Mouse (Mus musculus) embryonic facial prominence, embryonic 12.5 days (tissue): ENCODE measurements at regions not wholly inside any gene's neighbourhood (a gene's known extent, or its start where the extent isn't known, plus 50 kb on each side); places are given as distances from the start of the nearest gene placed in this dataset.

ENCODE experiments used
- ATAC-seq: fragments of 200-750 bp; cut with Nextera tagmentation; 2 replicates; pipeline ENCODE4 v1.8.0; 2017; ENCODE audit not compliant: insufficient number of reproducible peaks, insufficient read depth, low FRiP score, low TSS enrichment
- H3K27ac ChIP-seq: fragments of 300-500 bp; sonication (generic); 2 replicates; pipeline ENCODE4 v1.5.1; 2016; ENCODE audit warnings: mild to moderate bottlenecking
- H3K27me3 ChIP-seq: fragments of 300-500 bp; sonication (generic); 2 replicates; pipeline ENCODE4 v1.6.1; 2016; ENCODE audit warnings: mild to moderate bottlenecking, moderate library complexity
- H3K36me3 ChIP-seq: fragments of 300-500 bp; sonication (generic); 2 replicates; pipeline ENCODE4 v1.6.1; 2016; ENCODE audit warnings: mild to moderate bottlenecking
- H3K4me1 ChIP-seq: fragments of 300-500 bp; sonication (generic); 2 replicates; pipeline ENCODE4 v1.6.1; 2016
- H3K4me2 ChIP-seq: fragments of 300-500 bp; sonication (generic); replicated peaks from 2 replicates; pipeline ENCODE4 v1.6.1; 2016; ENCODE audit warnings: mild to moderate bottlenecking, moderate library complexity
- H3K4me3 ChIP-seq: fragments of 300-500 bp; sonication (generic); 2 replicates; pipeline ENCODE4 v1.5.1; 2016; ENCODE audit warnings: mild to moderate bottlenecking
- H3K9ac ChIP-seq: fragments of 300-500 bp; sonication (generic); 2 replicates; pipeline ENCODE4 v1.6.1; 2016; ENCODE audit warnings: mild to moderate bottlenecking, moderate library complexity
- H3K9me3 ChIP-seq: fragments of 300-500 bp; sonication (generic); 2 replicates; pipeline ENCODE4 v1.6.1; 2016; ENCODE audit warnings: mild to moderate bottlenecking, moderate library complexity
- WGBS: fragments of 180-500 bp; shearing (Covaris S2); methylation state at CpG from one replicate; pipeline ENCODE4 v1.1.7; 2016; 5-methylcytosine and 5-hydroxymethylcytosine counted together

GRCm38 (mm10) chr17:54821059-54821458 is 522.2 kb upstream of the Slc5a7 start:
- no peaks in the 10 kb centered on the region for H3K9me3 ChIP-seq
- ATAC-seq, result no peak
- WGBS, result 87% methylated on average over 5 of the region's 5 CpGs
- no peaks in the 10 kb centered on the region for H3K27me3 ChIP-seq
- H3K36me3 ChIP-seq, result no peaks in the 10 kb centered on the region
- H3K4me3 ChIP-seq, result no peak overlapping the region
- no peaks in the 10 kb centered on the region for H3K4me1 ChIP-seq
- no peak overlapping the region for H3K4me2 ChIP-seq
- no peak overlapping the region for H3K27ac ChIP-seq
- H3K9ac ChIP-seq, result no peak overlapping the region

- H3K36me3 ChIP-seq, result no peaks in the 10 kb centered on the region
- no peak for ATAC-seq
- no peak overlapping the region for H3K27ac ChIP-seq
- WGBS, result 45% methylated on average over 1 of the region's 1 CpGs
- H3K4me1 ChIP-seq, result no peaks in the 10 kb centered on the region
- H3K4me3 ChIP-seq, result no peak overlapping the region
- no peak overlapping the region for H3K9ac ChIP-seq
- no peak overlapping the region for H3K4me2 ChIP-seq
- H3K9me3 ChIP-seq, result no peaks in the 10 kb centered on the region
- H3K27me3 ChIP-seq, result no peaks in the 10 kb centered on the region
Observed at GRCm38 (mm10) chr17:54853631-54854030, 554.8 kb upstream of the Slc5a7 start.

- no peaks in the 10 kb centered on the region for H3K9me3 ChIP-seq
- H3K9ac ChIP-seq, result no peak overlapping the region
- no peak overlapping the region for H3K4me2 ChIP-seq
- 0 out of 2 replicates have a peak overlapping the region, but pooled peaks have one; percentile 30 for H3K27ac ChIP-seq
- ATAC-seq, result 0 out of 2 replicates have a peak, but pooled peaks have one; percentile 41
- H3K36me3 ChIP-seq, result no peaks in the 10 kb centered on the region
- no peaks in the 10 kb centered on the region for H3K27me3 ChIP-seq
- WGBS, result 22% methylated on average over 4 of the region's 4 CpGs
- no peaks in the 10 kb centered on the region for H3K4me1 ChIP-seq
- H3K4me3 ChIP-seq, result no peak overlapping the region
Observed at GRCm38 (mm10) chr17:54896198-54896597, 549.0 kb upstream of the St6gal2 start.

GRCm38 (mm10) chr17:54929181-54929715 is 515.9 kb upstream of the St6gal2 start:
- no peak overlapping the region for H3K4me3 ChIP-seq
- no peaks in the 10 kb centered on the region for H3K27me3 ChIP-seq
- H3K9ac ChIP-seq, result no peak overlapping the region
- H3K36me3 ChIP-seq, result no peaks in the 10 kb centered on the region
- no peaks in the 10 kb centered on the region for H3K4me1 ChIP-seq
- ATAC-seq, result no peak
- 66% methylated on average over 3 of the region's 3 CpGs for WGBS
- H3K9me3 ChIP-seq, result no peaks in the 10 kb centered on the region
- H3K4me2 ChIP-seq, result no peak overlapping the region
- H3K27ac ChIP-seq, result no peak overlapping the region

- H3K4me2 ChIP-seq, result no peak overlapping the region
- H3K36me3 ChIP-seq, result no peaks in the 10 kb centered on the region
- no peaks in the 10 kb centered on the region for H3K27me3 ChIP-seq
- H3K4me1 ChIP-seq, result no peaks in the 10 kb centered on the region
- no peak for ATAC-seq
- H3K9me3 ChIP-seq, result no peaks in the 10 kb centered on the region
- WGBS, result 32% methylated on average over 3 of the region's 3 CpGs
- H3K9ac ChIP-seq, result no peak overlapping the region
- no peak overlapping the region for H3K4me3 ChIP-seq
- no peak overlapping the region for H3K27ac ChIP-seq
Observed at GRCm38 (mm10) chr17:54943380-54944047, 501.7 kb upstream of the St6gal2 start.

- H3K36me3 ChIP-seq, result no peaks in the 10 kb centered on the region
- WGBS, result 83% methylated on average over 6 of the region's 6 CpGs
- H3K4me3 ChIP-seq, result no peak overlapping the region
- no peaks in the 10 kb centered on the region for H3K27me3 ChIP-seq
- H3K4me1 ChIP-seq, result no peaks in the 10 kb centered on the region
- no peaks in the 10 kb centered on the region for H3K9me3 ChIP-seq
- H3K27ac ChIP-seq, result no peak overlapping the region
- H3K4me2 ChIP-seq, result no peak overlapping the region
- ATAC-seq, result no peak
- no peak overlapping the region for H3K9ac ChIP-seq
Observed at GRCm38 (mm10) chr17:54944288-54944931, 500.8 kb upstream of the St6gal2 start.
